Mouse (Mus musculus) heart, embryonic 16.5 days (tissue): ENCODE results near the gene Atf3. TPM values are rescaled to one million over a fixed set of nuclear protein-coding genes. Genes with fewer than 3 reads are reported as not detected.

ENCODE experiments used
- ATAC-seq: fragments of 200-750 bp; cut with Nextera tagmentation; replicated peaks from 2 replicates; pipeline ENCODE4 v1.8.0; 2017; ENCODE audit warnings: moderate number of reproducible peaks; ENCODE audit not compliant: insufficient read depth, low FRiP score; ENCODE audit errors: extremely low read depth
- H3K27ac ChIP-seq: fragments of 300-500 bp; sonication (generic); 2 replicates; pipeline ENCODE4 v1.5.1; 2014; ENCODE audit warnings: mild to moderate bottlenecking, low read length, control low read depth, moderate library complexity
- H3K27me3 ChIP-seq: fragments of 300-500 bp; sonication (generic); 2 replicates; pipeline ENCODE4 v1.6.1; 2014; ENCODE audit warnings: low read length, mixed read lengths; ENCODE audit not compliant: control insufficient read depth, insufficient read depth
- H3K36me3 ChIP-seq: fragments of 300-500 bp; sonication (generic); 2 replicates; pipeline ENCODE4 v1.6.1; 2014; ENCODE audit not compliant: control insufficient read depth, insufficient read depth
- H3K4me1 ChIP-seq: fragments of 300-500 bp; sonication (generic); 2 replicates; pipeline ENCODE4 v1.6.1; 2014; ENCODE audit warnings: low read length, mixed read lengths; ENCODE audit not compliant: control insufficient read depth, insufficient read depth
- H3K4me2 ChIP-seq: fragments of 300-500 bp; sonication (generic); 2 replicates; pipeline ENCODE4 v1.6.1; 2014; ENCODE audit warnings: low read depth, mild to moderate bottlenecking, control low read depth, low read length
- H3K4me3 ChIP-seq: fragments of 300-500 bp; sonication (generic); 2 replicates; pipeline ENCODE4 v1.5.1; 2014; ENCODE audit warnings: mild to moderate bottlenecking, control low read depth, low read length
- H3K9ac ChIP-seq: fragments of 300-500 bp; sonication (generic); 2 replicates; pipeline ENCODE4 v1.6.1; 2014; ENCODE audit warnings: low read length, control low read depth
- H3K9me3 ChIP-seq: fragments of 300-500 bp; sonication (generic); replicated peaks from 2 replicates; pipeline ENCODE4 v1.6.1; 2016; ENCODE audit warnings: low read length; ENCODE audit not compliant: control insufficient read depth
- WGBS: fragments of 180-500 bp; shearing (Covaris S2); extraction: QIAGEN DNeasy Blood & Tissue Kit; methylation state at CpG from one replicate; pipeline ENCODE4 v1.1.7; 2014; 5-methylcytosine and 5-hydroxymethylcytosine counted together
- polyA plus RNA-seq: library from polyadenylated mRNA; unstranded; fragments of >200 nt; fragmentation: Nextera tagmentation; extraction: Ambion mirVana; gene quantifications from 2 replicates; pipeline ENCODE4 v1.2.1, GENCODE M21; 2015

Gene Atf3
- polyA plus RNA-seq, 1 experiment from 2014 or later, result 14.6 TPM

DNA sequence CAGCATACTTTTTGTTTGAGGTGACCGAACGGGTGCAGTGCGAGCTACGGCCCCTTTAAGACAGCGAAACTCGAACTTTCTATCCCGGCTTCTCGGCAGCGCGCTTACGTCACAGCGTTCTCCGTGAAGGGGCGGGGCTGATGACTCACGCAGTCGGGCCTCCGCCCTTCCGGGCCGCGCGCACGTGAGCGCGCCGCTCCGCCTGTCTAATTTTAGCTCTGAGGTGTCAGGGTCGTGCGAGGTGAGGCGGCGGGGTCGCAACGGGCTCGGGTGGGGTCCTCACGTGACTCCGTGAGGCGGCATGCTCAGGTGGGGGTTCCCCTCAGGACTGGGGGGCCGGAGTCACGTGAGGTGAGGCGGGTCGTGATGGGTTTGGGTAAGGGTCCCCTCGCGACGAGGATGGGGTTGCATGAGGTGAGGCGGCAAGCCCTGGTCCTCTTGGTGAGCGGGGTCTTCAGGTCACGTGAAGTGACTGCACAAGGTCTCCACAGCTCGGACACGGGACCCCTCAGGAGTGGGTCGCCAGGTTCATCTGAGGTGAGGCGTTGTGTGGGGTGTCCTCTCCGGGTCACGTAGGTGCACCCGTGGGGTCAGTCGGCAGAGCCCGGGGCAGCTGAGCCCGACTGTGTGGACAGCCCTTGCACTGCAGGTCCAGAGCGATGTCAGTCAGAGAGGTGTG, 6.6 kb upstream of the Atf3 start:
- Histone ChIP-seq H3K27ac (peak overlapping the region; percentile 81), H3K4me3 (peak overlapping the region; percentile 88), H3K9ac (peak overlapping the region; percentile 90), H3K4me1 (peaks cover 9% of the 10 kb centered on the region), H3K27me3 (no peaks in the 10 kb centered on the region), H3K4me2 (peak overlapping the region; percentile 92), H3K9me3 (no peaks in the 10 kb centered on the region), H3K36me3 (no peaks in the 10 kb centered on the region)
- peak; percentile 81 for ATAC-seq
- under 1% methylated on average over 57 of the region's 57 CpGs for WGBS

- Histone ChIP-seq H3K4me2 (peak overlapping the region; percentile 92), H3K4me3 (peak overlapping the region; percentile 88), H3K9me3 (no peaks in the 10 kb centered on the region), H3K36me3 (no peaks in the 10 kb centered on the region), H3K27ac (peak overlapping the region; percentile 45), H3K9ac (peak overlapping the region; percentile 80), H3K27me3 (no peaks in the 10 kb centered on the region), H3K4me1 (peaks cover 9% of the 10 kb centered on the region)
- 55% methylated on average over 10 of the region's 10 CpGs for WGBS
- ATAC-seq, result peak; percentile 42
Measured at GRCm38 (mm10) chr1:191223930-191224301, 6.1 kb upstream of the Atf3 start.

DNA sequence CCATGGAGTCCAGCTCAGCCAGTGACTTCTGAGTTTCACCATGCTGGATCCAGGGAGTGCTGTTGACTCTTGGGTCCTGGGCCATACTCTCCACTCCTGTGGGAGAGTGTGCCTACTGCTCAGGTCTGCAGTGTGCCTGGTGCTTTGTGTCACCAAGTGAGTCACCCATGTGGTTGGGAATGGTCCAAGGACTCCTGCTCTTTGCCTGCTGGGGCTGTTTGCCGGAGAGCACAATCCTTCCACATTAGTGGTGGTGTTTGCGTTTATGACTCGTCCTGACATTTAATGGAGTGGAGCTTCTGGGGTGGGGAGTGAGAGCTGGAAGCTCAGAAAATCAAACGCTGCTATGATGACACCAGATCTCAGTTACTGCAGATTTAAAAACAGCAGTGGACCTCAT, 4.2 kb upstream of the Atf3 start:
- Histone ChIP-seq H3K27me3 (no peaks in the 10 kb centered on the region), H3K9ac (no peak overlapping the region)

DNA sequence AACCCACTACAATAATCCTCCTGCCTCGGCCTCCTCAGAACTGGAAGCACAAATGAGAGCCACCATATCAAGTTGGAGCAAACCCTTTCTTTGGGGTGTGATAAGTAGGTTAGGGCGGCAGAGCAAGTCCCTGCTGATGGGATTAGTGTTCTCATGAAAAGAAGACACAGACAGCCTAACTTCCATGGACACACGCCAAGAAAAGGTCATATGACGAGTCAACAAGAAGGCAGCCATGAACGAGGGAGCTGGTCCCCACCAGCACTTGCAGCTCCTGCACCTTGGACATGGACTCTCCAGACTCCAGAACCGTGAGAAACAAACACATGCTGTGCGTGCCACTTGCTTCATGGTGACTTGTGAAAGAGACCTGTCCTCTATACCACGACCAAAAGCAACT, 2.7 kb upstream of the Atf3 start:
- H3K36me3 ChIP-seq, result no peaks in the 10 kb centered on the region
- no peaks in the 10 kb centered on the region for H3K9me3 ChIP-seq
- H3K27ac ChIP-seq, result no peak overlapping the region
- peaks cover 13% of the 10 kb centered on the region for H3K4me1 ChIP-seq
- no peak overlapping the region for H3K4me2 ChIP-seq
- no peak overlapping the region for H3K9ac ChIP-seq
- 69% methylated on average over 8 of the region's 8 CpGs for whole genome bisulfite sequencing
- no peaks in the 10 kb centered on the region for H3K27me3 ChIP-seq
- ATAC-seq, result no peak
- H3K4me3 ChIP-seq, result no peak overlapping the region

More for the DNA sequence above, 4.2 kb upstream of the Atf3 start:
- H3K4me1 ChIP-seq, result peaks cover 9% of the 10 kb centered on the region
- no peak overlapping the region for H3K4me3 ChIP-seq
- 68% methylated on average over 4 of the region's 4 CpGs for WGBS
- no peak overlapping the region for H3K4me2 ChIP-seq
- no peak for ATAC-seq
- H3K27ac ChIP-seq, result no peak overlapping the region
- H3K36me3 ChIP-seq, result no peaks in the 10 kb centered on the region
- no peaks in the 10 kb centered on the region for H3K9me3 ChIP-seq

GRCm38 (mm10) chr1:191219748-191220147, 1.9 kb upstream of the Atf3 start:
- H3K4me3 ChIP-seq, result no peak overlapping the region
- H3K27ac ChIP-seq, result no peak overlapping the region
- H3K4me2 ChIP-seq, result no peak overlapping the region
- no peaks in the 10 kb centered on the region for H3K27me3 ChIP-seq
- H3K9ac ChIP-seq, result no peak overlapping the region
- H3K36me3 ChIP-seq, result no peaks in the 10 kb centered on the region
- ATAC-seq, result no peak
- 93% methylated on average over 1 of the region's 1 CpGs for WGBS
- no peaks in the 10 kb centered on the region for H3K9me3 ChIP-seq
- peaks cover 9% of the 10 kb centered on the region for H3K4me1 ChIP-seq

GRCm38 (mm10) chr1:191218583-191218982, 744 bp upstream of the Atf3 start:
- Histone ChIP-seq H3K4me3 (no peak overlapping the region), H3K36me3 (no peaks in the 10 kb centered on the region), H3K27ac (no peak overlapping the region), H3K27me3 (no peaks in the 10 kb centered on the region), H3K4me2 (no peak overlapping the region), H3K9ac (no peak overlapping the region), H3K4me1 (peaks cover 4% of the 10 kb centered on the region), H3K9me3 (no peaks in the 10 kb centered on the region)
- 70% methylated on average over 5 of the region's 5 CpGs for WGBS
- no peak for ATAC-seq

- Histone ChIP-seq H3K36me3 (no peaks in the 10 kb centered on the region), H3K4me2 (peak overlapping the region; percentile 50), H3K27me3 (no peaks in the 10 kb centered on the region), H3K9me3 (no peaks in the 10 kb centered on the region), H3K9ac (peak overlapping the region; percentile 48; the same call in 1 of the 2 replicates), H3K4me3 (no peak overlapping the region), H3K4me1 (peaks cover 4% of the 10 kb centered on the region; the same call in 1 of the 2 replicates), H3K27ac (no peak overlapping the region)
- 30% methylated on average over 19 of the region's 19 CpGs for WGBS
- no peak for ATAC-seq
Measured at GRCm38 (mm10) chr1:191215776-191216661, 1.8 kb downstream of the Atf3 start.

- H3K9me3 ChIP-seq, result no peaks in the 10 kb centered on the region
- H3K9ac ChIP-seq, result no peak overlapping the region
- no peak for ATAC-seq
- H3K27me3 ChIP-seq, result no peaks in the 10 kb centered on the region
- no peak overlapping the region for H3K27ac ChIP-seq
- no peaks in the 10 kb centered on the region for H3K4me1 ChIP-seq
- H3K4me3 ChIP-seq, result no peak overlapping the region
- 29% methylated on average over 2 of the region's 2 CpGs for WGBS
- H3K36me3 ChIP-seq, result no peaks in the 10 kb centered on the region
- H3K4me2 ChIP-seq, result no peak overlapping the region
Measured at GRCm38 (mm10) chr1:191211096-191211495, 6.7 kb downstream of the Atf3 start.

DNA sequence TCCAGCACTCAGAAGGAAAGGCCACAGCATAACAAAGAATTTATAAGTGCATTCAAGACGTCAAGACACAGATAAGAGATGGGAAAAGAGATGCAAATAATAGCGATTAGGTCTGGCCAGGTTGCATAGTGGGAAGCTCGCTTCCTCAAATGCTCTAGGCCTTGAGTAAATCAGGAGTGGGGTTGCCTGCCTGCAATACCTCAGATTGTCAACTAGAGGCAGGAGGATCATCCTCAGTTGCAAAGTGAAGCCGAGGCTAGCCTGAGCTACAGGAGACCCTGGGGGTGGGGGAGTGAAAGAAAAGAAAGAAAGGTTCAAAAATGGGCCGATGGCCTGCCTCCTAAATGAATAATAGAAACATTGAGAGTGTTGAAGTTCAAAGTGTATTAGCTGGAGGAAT, 12.0 kb downstream of the Atf3 start:
- Histone ChIP-seq H3K4me1 (no peaks in the 10 kb centered on the region), H3K4me2 (no peak overlapping the region), H3K4me3 (no peak overlapping the region), H3K36me3 (no peaks in the 10 kb centered on the region), H3K27ac (no peak overlapping the region), H3K9ac (no peak overlapping the region), H3K9me3 (no peaks in the 10 kb centered on the region), H3K27me3 (no peaks in the 10 kb centered on the region)
- WGBS, result 71% methylated on average over 5 of the region's 5 CpGs
- no peak for ATAC-seq
